ENCODE assay signal across 8 mouse cellular contexts in the genomic region with DNA sequence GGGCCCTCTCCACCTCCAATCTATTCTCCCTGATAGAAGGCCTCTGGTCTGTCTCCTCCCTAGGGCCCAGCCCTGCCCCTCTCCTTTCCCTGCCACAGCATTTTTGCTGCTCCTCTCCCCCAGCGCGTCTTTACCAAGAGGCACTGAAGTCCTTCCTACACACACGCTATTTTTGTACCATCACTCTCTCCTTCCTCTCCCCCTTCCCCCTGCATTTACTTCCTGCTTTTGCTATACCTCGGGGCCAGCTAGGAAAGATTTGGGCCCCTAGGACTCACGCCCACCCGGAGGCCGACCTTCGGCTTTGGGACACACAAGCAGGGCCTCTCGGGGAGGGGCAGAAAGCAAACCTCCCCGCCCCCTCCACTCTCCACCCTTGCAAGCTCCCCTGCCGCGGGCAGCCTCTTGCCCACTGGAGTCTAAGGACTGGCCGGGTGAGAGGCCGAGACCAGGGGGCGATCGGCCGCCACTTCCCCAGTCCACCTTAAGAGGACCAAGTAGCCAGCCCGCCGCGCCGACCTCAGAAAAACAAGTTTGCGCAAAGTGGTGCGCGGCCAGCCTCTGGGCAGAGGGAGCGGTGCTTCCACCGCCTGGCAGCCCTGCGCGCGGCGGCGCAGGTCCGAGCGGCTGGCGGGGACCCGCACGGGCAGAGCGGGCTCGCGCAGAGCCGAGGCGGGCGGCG. TPM values are rescaled to one million over a fixed set of nuclear protein-coding genes. Genes with fewer than 3 reads are reported as not detected.
DNase-seq lines count a peak whose midpoint lies in the region; ATAC-seq lines count a peak whose summit lies in the region.

A gene (plus strand): TSS at position 377 of the 682 bp plus-strand sequence.

- H3K4me3 ChIP-seq in intestine, embryonic 15.5 days (replicated peaks), result peak within 1 kb of the TSS; percentile 76
- H3K4me3 ChIP-seq in megakaryocyte, embryonic 14.5 days (replicated peaks), result peak within 1 kb of the TSS; percentile 94

- under 1% methylated on average over 31 of the region's 43 CpGs for WGBS in intestine, embryonic 15.5 days

- no peaks in the 10 kb centered on the region for H3K36me3 ChIP-seq in intestine, embryonic 15.5 days
- no peaks in the 10 kb centered on the region for H3K36me3 ChIP-seq in megakaryocyte, embryonic 14.5 days (replicated peaks; ENCODE audit: low read length)

- H3K9me3 ChIP-seq in intestine, embryonic 15.5 days, result no peaks in the 10 kb centered on the region
- H3K9me3 ChIP-seq in megakaryocyte, embryonic 14.5 days, result no peaks in the 10 kb centered on the region

- H3K9ac ChIP-seq in intestine, embryonic 15.5 days, result peak within 1 kb of the TSS; percentile 71

- no peaks in the 10 kb centered on the region for H3K27me3 ChIP-seq in intestine, embryonic 15.5 days (replicated peaks)
- H3K27me3 ChIP-seq in megakaryocyte, embryonic 14.5 days (replicated peaks), result peaks cover 84% of the 10 kb centered on the region

- intact Hi-C loops in gastrocnemius, postnatal 36 days (cut with DNase I), result loop anchor here (5.0 kb wide), 1 partner anchor 90 kb away; no protein-coding TSS in a partner anchor
- intact Hi-C loops in left cerebral cortex, postnatal 14 days (cut with DNase I), result loop anchor here (2.0 kb wide), 1 partner anchor 18 kb away; no protein-coding TSS in a partner anchor

- peaks cover 31% of the 10 kb centered on the region for H3K4me1 ChIP-seq in intestine, embryonic 15.5 days (replicated peaks)
- peaks cover 36% of the 10 kb centered on the region for H3K4me1 ChIP-seq in megakaryocyte, embryonic 14.5 days

- ATAC-seq in intestine, embryonic 15.5 days, result peak; percentile 87
- ATAC-seq in CD4-positive, CD25-positive, alpha-beta regulatory T cell, adult 4 months, result no peak

- DNase-seq in adrenal gland, postnatal 14 days, result peak; percentile 86
- peak; percentile 79 for DNase-seq in embryo, embryonic 9.5 days (ENCODE audit: extremely low spot score)
- peak; percentile 68 to 77 for DNase-seq in gastrocnemius, postnatal 36 days
- DNase-seq in left cerebral cortex, postnatal 14 days (ENCODE audit: low spot score in 2 of 2), result peak; percentile 76 to 89
- peak; percentile 74 for DNase-seq in right cerebral cortex, postnatal 14 days

- H3K4me2 ChIP-seq in intestine, embryonic 15.5 days (replicated peaks), result peak within 1 kb of the TSS; percentile 82

- peak within 1 kb of the TSS; percentile 94 for H3K27ac ChIP-seq in intestine, embryonic 15.5 days

RNA-seq across cellular contexts. Expression of the gene that starts here (rescaled TPM):
- total RNA-seq in adrenal gland, postnatal 14 days (2021), result 39.9 and 47.4 TPM in 2 replicates
- 1 to 10 TPM; 5.9 to 6.5 TPM for total RNA-seq in gastrocnemius, postnatal 36 days (2021)
- polyA plus RNA-seq in intestine, embryonic 15.5 days (2015; fragmentation: Nextera tagmentation; extraction: Ambion mirVana), result 21.3 and 22.1 TPM in 2 replicates
- total RNA-seq in left cerebral cortex, postnatal 14 days (2021), result 100 to 1,000 TPM; 371 to 377 TPM
- polyA plus RNA-seq in megakaryocyte, embryonic 14.5 days (2012; ENCODE audit: insufficient read depth, low replicate concordance), result 9.9 and 60.3 TPM in 2 replicates
- polyA plus RNA-seq in CD4-positive, CD25-positive, alpha-beta regulatory T cell, adult 4 months (2017; shearing (Covaris generic)), result under 1 TPM; 0.22 to 0.86 TPM
